ENCODE assay signal across 8 mouse cellular contexts in the genomic region with DNA sequence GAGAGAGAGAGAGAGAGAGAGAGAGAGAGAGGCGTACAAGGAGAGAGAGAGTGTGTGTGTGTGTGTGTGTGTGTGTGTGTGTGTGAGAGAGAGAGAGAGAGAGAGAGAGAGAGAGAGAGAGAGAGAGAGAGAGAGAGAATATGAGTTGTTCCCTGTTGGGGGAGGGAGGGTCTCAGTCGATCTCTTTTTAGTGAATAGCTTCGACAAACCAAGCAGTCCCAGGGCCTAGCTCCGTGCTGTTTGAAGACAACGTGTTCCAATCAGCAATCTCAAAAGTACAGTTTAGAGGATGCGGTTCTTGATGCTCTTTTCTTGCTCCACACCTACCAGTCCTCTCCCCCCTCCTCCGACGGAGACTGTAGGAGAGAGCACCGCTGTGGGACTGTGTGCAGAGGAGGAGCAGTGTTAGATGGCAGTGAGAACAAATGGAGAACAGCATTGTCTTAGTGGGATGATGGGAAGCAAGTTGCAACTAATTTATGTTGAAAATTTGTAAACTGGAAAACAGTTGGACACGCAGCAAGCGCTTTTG. TPM values are rescaled to one million over a fixed set of nuclear protein-coding genes. Genes with fewer than 3 reads are reported as not detected.
DNase-seq lines count a peak whose midpoint lies in the region; ATAC-seq lines count a peak whose summit lies in the region.

No protein-coding gene starts in this region.

- no peaks in the 10 kb centered on the region for H3K36me3 ChIP-seq in heart, embryonic 11.5 days (ENCODE audit: control insufficient read depth, insufficient read depth, low read length)
- H3K36me3 ChIP-seq in embryonic facial prominence, embryonic 15.5 days = no peaks in the 10 kb centered on the region
- H3K36me3 ChIP-seq in intestine, embryonic 15.5 days = no peaks in the 10 kb centered on the region
- no peaks in the 10 kb centered on the region for H3K36me3 ChIP-seq in neural tube, embryonic 12.5 days

- H3K4me1 ChIP-seq in heart, embryonic 11.5 days (ENCODE audit: control insufficient read depth, insufficient read depth, low read length) = peaks cover 14% of the 10 kb centered on the region
- H3K4me1 ChIP-seq in embryonic facial prominence, embryonic 15.5 days = peaks cover 37% of the 10 kb centered on the region
- H3K4me1 ChIP-seq in intestine, embryonic 15.5 days (replicated peaks) = peaks cover 15% of the 10 kb centered on the region
- H3K4me1 ChIP-seq in neural tube, embryonic 12.5 days = peaks cover 16% of the 10 kb centered on the region

- no peak for DNase-seq in heart, postnatal 4 days
- no peak for DNase-seq in thymus, postnatal 36 days
- no peak for DNase-seq in liver
- no peak for DNase-seq in left cerebral cortex, adult 8-10 months (ENCODE audit: low spot score in 2 of 2)

- ATAC-seq in heart, embryonic 11.5 days (replicated peaks; ENCODE audit: insufficient number of reproducible peaks, low FRiP score, low TSS enrichment) = no peak
- peak; percentile 23; the same call in 1 of the 2 replicates for ATAC-seq in embryonic facial prominence, embryonic 15.5 days (ENCODE audit: insufficient number of reproducible peaks, low FRiP score, low TSS enrichment, low read depth)
- ATAC-seq in intestine, embryonic 15.5 days = no peak
- ATAC-seq in neural tube, embryonic 12.5 days (ENCODE audit: low FRiP score, low read depth) = 0 out of 2 replicates have a peak, but pooled peaks have one; percentile 18

- no peaks in the 10 kb centered on the region for H3K9me3 ChIP-seq in heart, embryonic 11.5 days (replicated peaks; ENCODE audit: control insufficient read depth, low read length)
- no peaks in the 10 kb centered on the region for H3K9me3 ChIP-seq in embryonic facial prominence, embryonic 15.5 days (replicated peaks)
- no peaks in the 10 kb centered on the region for H3K9me3 ChIP-seq in intestine, embryonic 15.5 days
- H3K9me3 ChIP-seq in neural tube, embryonic 12.5 days = no peaks in the 10 kb centered on the region

- H3K4me3 ChIP-seq in heart, embryonic 11.5 days (ENCODE audit: low read depth, low read length) = peak overlapping the region; percentile 55
- peak overlapping the region; percentile 57 for H3K4me3 ChIP-seq in embryonic facial prominence, embryonic 15.5 days (replicated peaks)
- no peak overlapping the region for H3K4me3 ChIP-seq in intestine, embryonic 15.5 days (replicated peaks)
- H3K4me3 ChIP-seq in neural tube, embryonic 12.5 days = no peak overlapping the region

- H3K27me3 ChIP-seq in heart, embryonic 11.5 days (ENCODE audit: control insufficient read depth, insufficient read depth, low read length) = peaks cover 68% of the 10 kb centered on the region
- H3K27me3 ChIP-seq in embryonic facial prominence, embryonic 15.5 days = peaks cover 70% of the 10 kb centered on the region
- H3K27me3 ChIP-seq in intestine, embryonic 15.5 days (replicated peaks) = peaks cover 69% of the 10 kb centered on the region
- H3K27me3 ChIP-seq in neural tube, embryonic 12.5 days (replicated peaks) = peaks cover 64% of the 10 kb centered on the region

- H3K27ac ChIP-seq in heart, embryonic 11.5 days (ENCODE audit: low read depth, low read length) = no peak overlapping the region
- peak overlapping the region; percentile 68 for H3K27ac ChIP-seq in embryonic facial prominence, embryonic 15.5 days (replicated peaks)
- H3K27ac ChIP-seq in intestine, embryonic 15.5 days = no peak overlapping the region
- H3K27ac ChIP-seq in neural tube, embryonic 12.5 days = no peak overlapping the region

- no peak overlapping the region for H3K9ac ChIP-seq in heart, embryonic 11.5 days (ENCODE audit: low read depth, low read length)
- H3K9ac ChIP-seq in embryonic facial prominence, embryonic 15.5 days = no peak overlapping the region
- no peak overlapping the region for H3K9ac ChIP-seq in intestine, embryonic 15.5 days
- H3K9ac ChIP-seq in neural tube, embryonic 12.5 days = no peak overlapping the region

- peak overlapping the region; percentile 78 for H3K4me2 ChIP-seq in heart, embryonic 11.5 days
- peak overlapping the region; percentile 80 for H3K4me2 ChIP-seq in embryonic facial prominence, embryonic 15.5 days (replicated peaks)
- peak overlapping the region; percentile 87 for H3K4me2 ChIP-seq in intestine, embryonic 15.5 days (replicated peaks)
- H3K4me2 ChIP-seq in neural tube, embryonic 12.5 days (replicated peaks) = peak overlapping the region; percentile 79

- WGBS in heart, embryonic 11.5 days (ENCODE audit: insufficient replicate concordance) = 3% methylated on average over 10 of the region's 11 CpGs
- WGBS in embryonic facial prominence, embryonic 15.5 days = 14% methylated on average over 10 of the region's 11 CpGs
- WGBS in intestine, embryonic 15.5 days = 10% methylated on average over 10 of the region's 11 CpGs
- WGBS in neural tube, embryonic 12.5 days = 6% methylated on average over 10 of the region's 11 CpGs

RNA-seq across cellular contexts. Expression of a gene that starts 0.4 kb away (rescaled TPM):
- 0.93 and 1.2 TPM in 2 replicates for polyA plus RNA-seq in heart, embryonic 11.5 days (2014; fragmentation: Nextera tagmentation; extraction: Ambion mirVana)
- total RNA-seq in heart, postnatal 4 days (2021) = under 1 TPM; 0.43 to 0.50 TPM
- polyA plus RNA-seq in embryonic facial prominence, embryonic 15.5 days (2015; fragmentation: Nextera tagmentation; extraction: Ambion mirVana) = 46.9 and 56.0 TPM in 2 replicates
- polyA plus RNA-seq in intestine, embryonic 15.5 days (2015; fragmentation: Nextera tagmentation; extraction: Ambion mirVana) = 1.5 and 2.1 TPM in 2 replicates
- 0.72 and 1.3 TPM in 2 replicates for polyA plus RNA-seq in neural tube, embryonic 12.5 days (2016; fragmentation: Nextera tagmentation; extraction: Ambion mirVana)
- 10 to 100 TPM in 2 of 4 experiments, 1 to 10 TPM in 2; 8.9 to 11.7 (median 10.0) TPM for total RNA-seq in left cerebral cortex, adult 8-10 months (2022)

RNA-seq across cellular contexts. Expression of a gene that starts 19.2 kb away (rescaled TPM):
- polyA plus RNA-seq in heart, embryonic 11.5 days (2014; fragmentation: Nextera tagmentation; extraction: Ambion mirVana) = 0.47 TPM in 1 of 2 replicates, not detected in the other
- total RNA-seq in heart, postnatal 4 days (2021) = not detected
- polyA plus RNA-seq in embryonic facial prominence, embryonic 15.5 days (2015; fragmentation: Nextera tagmentation; extraction: Ambion mirVana) = 2.7 and 3.2 TPM in 2 replicates
- polyA plus RNA-seq in intestine, embryonic 15.5 days (2015; fragmentation: Nextera tagmentation; extraction: Ambion mirVana) = 0.16 TPM in 1 of 2 replicates, not detected in the other
- not detected in 2 replicates for polyA plus RNA-seq in neural tube, embryonic 12.5 days (2016; fragmentation: Nextera tagmentation; extraction: Ambion mirVana)
- total RNA-seq in left cerebral cortex, adult 8-10 months (2022) = 10 to 100 TPM; 22.4 to 35.7 (median 24.6) TPM

Comparison
In these comparisons a context has a peak if more than half of its experiments do, and no peak if none do; other contexts are left out.
1. ATAC-seq: peak in embryonic facial prominence, embryonic 15.5 days (single experiment) and neural tube, embryonic 12.5 days (single experiment); none in heart, embryonic 11.5 days (single experiment) and intestine, embryonic 15.5 days (single experiment).
2. H3K4me3 ChIP-seq: peak in heart, embryonic 11.5 days (single experiment) and embryonic facial prominence, embryonic 15.5 days (single experiment); none in intestine, embryonic 15.5 days (single experiment) and neural tube, embryonic 12.5 days (single experiment).
3. RNA of a gene that starts 0.4 kb away (polyA plus RNA-seq): 46.9 to 56.0 TPM in embryonic facial prominence, embryonic 15.5 days; 1.5 to 2.1 TPM in intestine, embryonic 15.5 days, 0.93 to 1.2 TPM in heart, embryonic 11.5 days and 0.72 to 1.3 TPM in neural tube, embryonic 12.5 days; every median in the first group is over 10 times any median in the second.
4. Peak in every context shown above with its lines, with median percentiles within 50 percentile points of each other: H3K4me2 ChIP-seq.